Mouse (Mus musculus) bone marrow macrophage, adult 2 months (primary cell): Measurements from ENCODE around the gene Eln.

Source experiments
- CTCF ChIP-seq: IDR thresholded peaks from 2 replicates; pipeline ENCODE4 v1.5.1; 2012; ENCODE audit warnings: low read depth, mild to moderate bottlenecking, low read length, moderate library complexity
- POLR2A ChIP-seq: IDR thresholded peaks from 2 replicates; pipeline ENCODE4 v1.6.1; 2012; ENCODE audit warnings: mild to moderate bottlenecking, low read depth, low read length, borderline replicate concordance

DNA sequence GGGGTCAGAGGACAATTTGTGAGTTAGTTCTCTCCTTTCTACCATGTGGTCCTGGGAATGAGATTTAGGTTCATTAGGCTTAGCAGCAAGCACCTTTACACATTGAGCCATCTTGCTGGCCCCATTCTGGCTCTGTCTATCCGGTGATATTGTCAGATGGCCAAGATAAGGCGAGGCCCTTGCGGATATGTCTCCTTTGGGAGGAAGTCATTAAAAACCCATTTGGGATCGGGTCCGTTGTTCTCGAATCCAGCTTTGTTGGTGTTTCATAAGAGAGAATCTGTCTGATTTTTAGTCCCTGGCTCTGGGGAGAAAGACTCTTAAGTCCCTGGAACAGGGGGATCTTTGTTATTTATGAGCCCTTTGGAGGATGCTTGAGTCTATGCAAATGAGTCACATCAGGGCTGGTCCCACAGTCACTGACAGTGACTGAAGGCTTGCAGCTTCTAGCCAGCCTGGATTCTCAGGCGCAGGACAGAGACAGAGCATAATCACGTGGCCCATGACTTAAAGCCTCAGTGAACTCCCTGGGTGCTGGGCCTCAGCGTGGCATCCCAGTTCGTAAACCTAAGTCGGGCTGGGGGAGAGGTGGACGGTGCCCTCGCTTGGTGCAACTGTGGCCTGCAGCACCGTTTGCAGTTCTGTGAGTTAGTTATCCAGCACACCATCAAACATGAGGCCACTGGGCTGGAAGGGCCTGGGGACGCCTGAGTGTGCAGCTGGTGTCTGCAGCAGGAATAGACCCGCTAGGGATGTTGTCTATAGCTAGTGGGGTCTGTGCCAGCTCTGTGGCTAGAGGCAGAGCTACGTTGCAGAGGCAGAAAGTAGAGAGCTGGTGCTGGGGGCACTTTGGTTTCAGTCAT is 75.6 kb downstream of the Eln start:
- TF ChIP-seq CTCF (no peak), POLR2A (no peak)
